Comparison of ENCODE assay signal across 9 mouse cellular contexts in the genomic region with DNA sequence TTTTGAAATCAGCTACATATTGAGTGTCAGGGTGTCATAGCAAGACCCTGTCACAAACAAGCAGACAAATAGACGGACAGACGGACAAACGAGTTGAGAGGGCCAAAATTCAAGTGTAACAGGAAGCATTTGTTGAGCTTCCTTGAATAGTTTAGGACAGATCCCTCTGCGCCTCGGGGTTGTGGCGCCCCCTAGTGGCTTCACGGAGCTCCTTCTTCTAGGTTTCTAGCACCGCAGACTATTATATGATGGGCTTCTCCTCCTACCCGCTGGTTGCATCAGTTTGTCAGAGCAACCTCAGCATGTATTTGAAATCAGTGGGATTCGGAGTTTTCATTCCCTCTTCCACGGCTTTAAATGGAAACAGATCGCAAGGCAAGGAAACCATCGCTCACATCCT. TPM values are rescaled to one million over a fixed set of nuclear protein-coding genes. Genes with fewer than 3 reads are reported as not detected.
A peak's percentile ranks its signal among the peaks of the same experiment; 100 is the strongest.
DNase-seq lines count a peak whose midpoint lies in the region; ATAC-seq and TF ChIP-seq lines count a peak whose summit lies in the region.
"Had no signal": no experiment of that assay in that cellular context is flagged by ENCODE, and none has a peak within 500 bp of the region (broad histone marks: within the 10 kb centered on the region; RNA-seq: fewer than 3 reads in every experiment).

No protein-coding gene starts in this region.

- H3K27me3 ChIP-seq in CH12.LX (replicated peaks): no peaks in the 10 kb centered on the region
- H3K27me3 ChIP-seq in forebrain, embryonic 10.5 days (ENCODE audit: poor library complexity, severe bottlenecking): peaks cover 16% of the 10 kb centered on the region
- no peaks in the 10 kb centered on the region for H3K27me3 ChIP-seq in lung, embryonic 14.5 days (ENCODE audit: insufficient read depth, low read length)

- peak; percentile 90 for ATAC-seq in lung, embryonic 14.5 days (ENCODE audit: insufficient read depth)
- peak; percentile 67 for ATAC-seq in neutrophil, adult 5-6 weeks (ENCODE audit: extremely low read depth, insufficient number of reproducible peaks, low FRiP score, poor library complexity, severe bottlenecking)

- H3K36me3 ChIP-seq in CH12.LX (replicated peaks in 1 of 2; ENCODE audit: control insufficient read depth in 1 of 2, insufficient read depth in 1 of 2, low read length in 1 of 2): no peaks in the 10 kb centered on the region
- no peaks in the 10 kb centered on the region for H3K36me3 ChIP-seq in forebrain, embryonic 10.5 days (replicated peaks)
- H3K36me3 ChIP-seq in lung, embryonic 14.5 days (ENCODE audit: insufficient read depth): no peaks in the 10 kb centered on the region
- H3K36me3 ChIP-seq: heart, embryonic 15.5 days had no signal

- peak overlapping the region; percentile 57; the same call in 1 of the 2 replicates for H3K9ac ChIP-seq in CH12.LX (ENCODE audit: insufficient read depth, low read depth)
- H3K9ac ChIP-seq in lung, embryonic 14.5 days: no peak overlapping the region
- H3K9ac ChIP-seq: heart, embryonic 15.5 days had no signal

- TF ChIP-seq RAD21 in CH12.LX (IDR thresholded peaks at IDR 0.05; ENCODE audit: low read depth, low read length): peak; percentile 90

- peak; percentile 86 for DNase-seq in CH12.LX (ENCODE audit: extremely low read depth)
- DNase-seq in brain, embryonic 18.5 days (ENCODE audit: low read depth, low spot score): peak; percentile 60
- DNase-seq in forebrain, embryonic 10.5 days (ENCODE audit: extremely low spot score, low spot score): peak; percentile 87
- peak; percentile 80 to 89 for DNase-seq in heart, postnatal 36 days
- DNase-seq in layer of hippocampus, adult 11-12 months (ENCODE audit: low spot score): peak; percentile 83
- DNase-seq in lung, embryonic 14.5 days: peak; percentile 94
- peak; percentile 95 for DNase-seq in testis, postnatal 10 days (ENCODE audit: low spot score)

- intact Hi-C loops in heart, postnatal 36 days (cut with DNase I): loop anchor here (1.0 to 2.0 kb wide), 2 partner anchors 50 to 334 kb away; no protein-coding TSS in a partner anchor

- H3K4me1 ChIP-seq in CH12.LX (ENCODE audit: control insufficient read depth in 1 of 2, insufficient read depth in 2 of 2): peaks cover 0 to 8% of the 10 kb centered on the region in 2 experiments; a peak in 2 of 4 replicates
- peaks cover 19% of the 10 kb centered on the region for H3K4me1 ChIP-seq in forebrain, embryonic 10.5 days
- peaks cover 4% of the 10 kb centered on the region for H3K4me1 ChIP-seq in lung, embryonic 14.5 days (ENCODE audit: insufficient read depth)
- H3K4me1 ChIP-seq: heart, embryonic 15.5 days had no signal

- TF ChIP-seq EP300 in CH12.LX (IDR thresholded peaks at IDR 0.05; ENCODE audit: low read length): no peak

- 10% methylated on average over 13 of the region's 13 CpGs for WGBS in forebrain, embryonic 10.5 days
- 5% methylated on average over 13 of the region's 13 CpGs for WGBS in lung, embryonic 14.5 days

- H3K79me2 ChIP-seq in CH12.LX (replicated peaks; ENCODE audit: control insufficient read depth, extremely low read depth, insufficient read depth, poor library complexity, severe bottlenecking): no peaks in the 10 kb centered on the region

- peak overlapping the region in 2 of 3 experiments; percentile 25 to 34 for H3K4me3 ChIP-seq in CH12.LX (replicated peaks in 1 of 3; ENCODE audit: low read depth in 2 of 3, low read length in 2 of 3, poor library complexity in 1 of 3)
- no peak overlapping the region for H3K4me3 ChIP-seq in forebrain, embryonic 10.5 days
- no peak overlapping the region for H3K4me3 ChIP-seq in lung, embryonic 14.5 days (ENCODE audit: low read depth, low read length)
- H3K4me3 ChIP-seq: heart, embryonic 15.5 days had no signal

- H3K4me2 ChIP-seq in CH12.LX (ENCODE audit: insufficient read depth, low read depth, poor library complexity, severe bottlenecking): peak overlapping the region; percentile 30; the same call in 1 of the 2 replicates
- H3K4me2 ChIP-seq in lung, embryonic 14.5 days: no peak overlapping the region; the same call in 1 of the 2 replicates
- H3K4me2 ChIP-seq: heart, embryonic 15.5 days had no signal

- TF ChIP-seq POLR2A in CH12.LX (IDR thresholded peaks at IDR 0.05; ENCODE audit: low read depth, low read length): no peak

- in situ Hi-C loops in CH12.LX (cut with MboI; ENCODE audit: low pct_ligation_motif_present, low pct_unique_long_range_greater_than_20kb, low sequenced_read_pairs): loop anchor here (5.0 kb wide), 1 partner anchor 334 kb away; no protein-coding TSS in a partner anchor

- H3K9me3 ChIP-seq in CH12.LX (replicated peaks; ENCODE audit: low read length): no peaks in the 10 kb centered on the region
- H3K9me3 ChIP-seq in forebrain, embryonic 10.5 days: no peaks in the 10 kb centered on the region
- H3K9me3 ChIP-seq in lung, embryonic 14.5 days (ENCODE audit: low read depth, low read length): no peaks in the 10 kb centered on the region
- H3K9me3 ChIP-seq: heart, embryonic 15.5 days had no signal

- peak; percentile 75 to 91 for TF ChIP-seq CTCF in CH12.LX (conservative IDR thresholded peaks at IDR 0.05 in 1 of 2, IDR thresholded peaks at IDR 0.05 in 1 of 2; ENCODE audit: low read depth in 2 of 2, low read length in 2 of 2)
- peak; percentile 92 for TF ChIP-seq CTCF in lung, embryonic 14.5 days (IDR thresholded peaks at IDR 0.05; ENCODE audit: low read depth)

- no peak overlapping the region for H3K27ac ChIP-seq in CH12.LX (ENCODE audit: insufficient read depth, low read depth)
- no peak overlapping the region for H3K27ac ChIP-seq in forebrain, embryonic 10.5 days
- H3K27ac ChIP-seq in lung, embryonic 14.5 days (ENCODE audit: low read depth): no peak overlapping the region
- H3K27ac ChIP-seq: heart, embryonic 15.5 days had no signal

- dilution Hi-C loops in CH12.LX (cut with MboI; ENCODE audit: extremely low pct_ligation_motif_present, extremely low pct_unique_long_range_greater_than_20kb, low sequenced_read_pairs): no loop called here

TF ChIP-seq in CH12.LX, 34 proteins besides CTCF, POLR2A, EP300 and RAD21:
- TF ChIP-seq USF1 (IDR thresholded peaks at IDR 0.05; ENCODE audit: low read depth, low read length) (no peak), ELF1 (IDR thresholded peaks at IDR 0.05; ENCODE audit: low read depth, low read length) (peak; percentile 60), MAX (IDR thresholded peaks at IDR 0.05; ENCODE audit: low read length) (no peak), ETS1 (conservative IDR thresholded peaks at IDR 0.05; ENCODE audit: low read depth, low read length) (no peak), E2F4 (IDR thresholded peaks at IDR 0.05; ENCODE audit: insufficient replicate concordance, low read depth, low read length) (no peak), CHD2 (IDR thresholded peaks at IDR 0.05; ENCODE audit: low read length) (no peak), SMC3 (IDR thresholded peaks at IDR 0.05; ENCODE audit: low read depth, low read length) (peak; percentile 88), NELFE (IDR thresholded peaks at IDR 0.05; ENCODE audit: low read depth, low read length) (no peak; the same call in 1 of the 2 replicates), PAX5 (IDR thresholded peaks at IDR 0.05; ENCODE audit: low read length) (no peak), MAFK (IDR thresholded peaks at IDR 0.05; ENCODE audit: insufficient replicate concordance, low read length) (no peak), MEF2A (IDR thresholded peaks at IDR 0.05; ENCODE audit: borderline replicate concordance, low read depth, low read length) (0 out of 2 replicates have a peak, but pooled peaks have one; percentile 16), BHLHE40 (IDR thresholded peaks at IDR 0.05; ENCODE audit: low read depth, low read length) (no peak), POLR2AphosphoS2 (IDR thresholded peaks at IDR 0.05; ENCODE audit: low read depth, low read length) (no peak), ZC3H11A (IDR thresholded peaks at IDR 0.05; ENCODE audit: low read depth, low read length) (peak; percentile 64), MXI1 (IDR thresholded peaks at IDR 0.05; ENCODE audit: low read depth, low read length) (no peak), SIN3A (IDR thresholded peaks at IDR 0.05; ENCODE audit: low read length) (0 out of 2 replicates have a peak, but pooled peaks have one; percentile 31), ZNF384 (IDR thresholded peaks at IDR 0.05; ENCODE audit: low read depth, low read length) (no peak), TBP (conservative IDR thresholded peaks at IDR 0.05; ENCODE audit: low read depth, low read length) (0 out of 2 replicates have a peak, but pooled peaks have one; percentile 18), MYC (IDR thresholded peaks at IDR 0.05; ENCODE audit: low read depth, low read length) (no peak), CHD1 (IDR thresholded peaks at IDR 0.05; ENCODE audit: low read depth, low read length) (no peak), JUND (conservative IDR thresholded peaks at IDR 0.05; ENCODE audit: low read depth, low read length) (no peak), TCF12 (IDR thresholded peaks at IDR 0.05; ENCODE audit: low read depth, low read length) (peak; percentile 23; the same call in 1 of the 2 replicates), MAZ (IDR thresholded peaks at IDR 0.05; ENCODE audit: low read depth, low read length) (no peak), RCOR1 (conservative IDR thresholded peaks at IDR 0.05; ENCODE audit: low read depth, low read length) (no peak)

RNA-seq across cellular contexts. Expression of a gene that starts 18.3 kb away (rescaled TPM):
- 11.1 and 13.1 TPM in 2 replicates for total RNA-seq in CH12.LX (2012; rRNA removed)
- total RNA-seq in CH12.LX (2014; rRNA removed): 22.3 and 22.8 TPM in 2 replicates
- polyA plus RNA-seq in CH12.LX (2012; ENCODE audit: insufficient read length, low read depth): 83.5 and 84.8 TPM in 2 replicates
- 24.6 and 26.1 TPM in 2 replicates for polyA plus RNA-seq in forebrain, embryonic 10.5 days (2016; fragmentation: Nextera tagmentation; extraction: Ambion mirVana)
- total RNA-seq in heart, postnatal 36 days (2021): 10 to 100 TPM; 19.8 to 22.4 TPM
- polyA plus RNA-seq in lung, embryonic 14.5 days (2014; fragmentation: Nextera tagmentation; extraction: Ambion mirVana): 8.4 and 8.5 TPM in 2 replicates
- total RNA-seq in neutrophil, adult 5-6 weeks (2017): 11.5 and 14.2 TPM in 2 replicates

Comparison
In these comparisons a context has a peak if more than half of its experiments do, and no peak if none do; other contexts are left out.
1. H3K4me3 ChIP-seq: peak in CH12.LX (2 of 3); none in forebrain, embryonic 10.5 days (single experiment) and lung, embryonic 14.5 days (single experiment).
2. Peak in every context shown above with its lines, with median percentiles within 50 percentile points of each other: DNase-seq.